Mouse (Mus musculus) heart, postnatal 10 days (tissue): ENCODE data around the gene S100a11. TPM values are rescaled to one million over a fixed set of nuclear protein-coding genes. Genes with fewer than 3 reads are reported as not detected.
"Not testable (repeated sequence)": the region's sequence is repeated elsewhere in the genome, so short reads cannot be mapped to it uniquely, and the experiment has no call there.

Experiments
- DNase-seq, 2 experiments: peaks; one replicate each; pipeline ENCODE4 v3.0.0; 2021
- intact Hi-C: fragments of 180-260 bp; cut with DNase I; formaldehyde crosslinking; loops from one replicate; pipeline ENCODE4 v1.15.1; 2025
- total RNA-seq, 2 experiments: library from RNA; stranded (reverse); gene quantifications; 2 replicates each; pipeline ENCODE4 v1.2.3; 2021

S100a11 gene
- total RNA-seq, result 100 to 1,000 TPM; 212 to 217 TPM

DNA sequence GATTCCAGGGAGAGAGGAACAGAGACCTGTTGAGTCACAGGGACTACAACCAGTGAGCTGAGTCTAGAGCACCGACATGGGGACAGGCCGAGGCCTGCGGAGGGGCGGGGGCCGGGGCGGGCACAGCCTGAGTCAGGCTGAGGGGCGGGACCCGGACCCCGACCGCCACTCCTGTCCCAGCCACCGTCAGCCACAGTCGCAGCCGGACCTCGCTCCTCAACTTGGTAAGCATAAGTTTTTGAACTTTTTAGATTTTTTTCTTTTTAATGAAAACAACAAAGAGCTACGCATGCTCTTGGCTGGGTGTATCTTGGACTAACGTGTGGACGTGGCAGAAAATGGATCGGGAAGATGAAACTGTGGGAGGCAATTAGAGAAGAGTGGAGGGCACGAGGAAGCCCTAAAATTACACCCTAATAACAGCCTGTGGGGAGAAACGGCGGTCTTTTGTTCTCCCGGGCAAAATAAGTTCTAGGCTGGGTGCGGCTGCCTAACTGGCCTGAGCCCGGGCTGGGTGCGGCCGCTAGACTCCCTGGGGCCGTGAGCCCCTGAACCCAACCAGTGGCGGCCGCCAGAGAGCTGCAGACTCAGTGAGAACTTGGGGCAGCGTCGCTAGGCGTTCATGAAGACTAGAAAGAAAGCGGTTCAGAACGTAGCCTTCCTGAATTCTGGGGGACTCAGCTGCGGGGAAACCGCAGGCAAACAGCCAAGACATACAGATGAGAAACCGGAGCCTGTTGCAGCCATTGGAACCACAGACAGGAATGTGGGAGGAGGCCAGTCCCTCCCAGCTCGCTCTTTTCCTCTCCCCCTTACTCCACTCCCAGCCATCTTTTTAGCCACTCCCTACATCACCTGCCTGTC is at the start of gene S100a11:
Gene S100a11, plus strand, starts transcription at position 159 of the 864 bp plus-strand sequence.
- intact Hi-C loops, result loop anchor here (2.0 kb wide), 2 partner anchors 48 to 76 kb away; no protein-coding TSS in a partner anchor
- DNase-seq, result peak; percentile 72 to 76

DNA sequence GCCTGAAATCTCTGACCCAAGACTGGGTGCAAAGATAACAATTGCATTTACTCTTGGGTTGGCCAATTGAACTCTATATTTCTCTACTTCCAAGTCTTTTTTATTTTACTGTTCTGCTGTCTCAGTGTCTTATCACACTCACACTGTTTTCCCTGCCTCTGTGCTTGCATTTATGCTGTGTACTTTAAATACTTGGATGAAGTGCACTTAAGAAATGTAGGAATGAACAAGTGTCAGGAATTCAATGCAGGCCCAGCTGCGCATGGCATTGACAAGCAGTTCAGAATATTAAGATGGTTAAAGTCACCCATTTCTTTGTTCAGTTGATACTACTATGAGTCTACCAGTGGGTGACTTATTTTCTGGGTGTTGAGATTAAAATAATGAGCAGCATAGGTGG is 40.2 kb upstream of the S100a11 start:
- no peak for DNase-seq
- intact Hi-C loops, result no loop called here

- intact Hi-C loops, result no loop called here
- DNase-seq, result no peak
Observed at GRCm38 (mm10) chr3:93481982-93482616, 38.2 kb upstream of the S100a11 start.

DNA sequence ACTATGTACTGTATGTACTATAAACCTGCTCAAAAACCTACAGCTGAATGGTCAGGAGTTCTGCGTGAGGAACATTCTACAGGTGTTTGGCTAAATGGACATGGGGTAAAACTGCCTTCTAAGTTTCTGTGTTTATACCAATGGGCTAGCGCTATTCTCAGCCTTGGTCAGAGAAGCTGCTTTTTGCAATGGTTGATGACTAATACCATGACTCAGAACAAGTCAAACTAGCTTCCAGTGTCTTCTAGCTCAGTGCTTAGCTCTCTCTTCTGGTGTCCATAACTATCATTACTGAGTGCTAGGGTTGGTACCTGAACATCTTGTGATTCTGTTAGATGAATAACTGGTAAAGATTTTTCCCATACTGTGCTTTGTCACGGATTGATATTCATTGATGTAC is 34.7 kb upstream of the S100a11 start:
- DNase-seq, result no peak
- intact Hi-C loops, result no loop called here

DNA sequence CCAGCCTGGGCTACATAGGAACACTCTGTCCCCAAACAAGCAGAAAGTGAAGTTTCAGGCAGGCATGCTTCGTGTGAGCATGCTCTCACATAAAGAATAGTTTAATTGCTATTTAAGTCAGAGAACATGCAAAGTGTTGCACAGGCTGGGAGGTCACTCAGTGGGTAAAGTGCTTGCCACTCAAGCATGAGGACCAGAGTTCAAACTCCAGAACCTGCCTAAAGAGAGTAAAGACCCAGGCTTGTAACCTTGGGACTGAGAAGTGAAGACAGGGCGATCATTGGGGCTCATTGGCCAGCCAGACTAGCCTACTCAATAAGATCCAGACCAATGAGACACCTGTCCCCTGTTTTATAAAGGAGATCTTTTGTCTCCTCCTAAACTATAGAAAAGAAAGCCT is 31.7 kb upstream of the S100a11 start:
- no peak for DNase-seq
- intact Hi-C loops, result no loop called here

DNA sequence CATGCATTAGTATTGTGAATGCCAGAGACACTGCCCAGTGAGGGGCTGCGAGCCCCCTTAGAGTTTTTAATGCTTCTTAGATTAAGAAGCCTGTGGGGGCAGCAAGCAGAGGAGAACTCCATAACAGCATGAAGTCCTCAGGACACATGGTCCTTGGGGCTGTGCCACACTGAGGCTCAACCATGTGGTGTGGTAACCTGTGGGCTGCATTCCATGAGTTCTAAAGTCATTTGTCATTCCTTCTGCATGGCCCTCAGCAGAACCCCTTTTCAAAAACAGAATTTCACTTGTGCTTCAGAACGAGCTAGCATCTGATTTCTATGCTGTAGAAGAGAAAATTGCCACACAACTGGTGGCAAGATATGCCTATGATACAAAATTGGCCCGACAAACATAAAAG is 28.1 kb upstream of the S100a11 start:
- no peak for DNase-seq
- intact Hi-C loops, result loop anchor here (1.0 to 5.0 kb wide), 2 partner anchors 40 to 380 kb away; no protein-coding TSS in a partner anchor

DNA sequence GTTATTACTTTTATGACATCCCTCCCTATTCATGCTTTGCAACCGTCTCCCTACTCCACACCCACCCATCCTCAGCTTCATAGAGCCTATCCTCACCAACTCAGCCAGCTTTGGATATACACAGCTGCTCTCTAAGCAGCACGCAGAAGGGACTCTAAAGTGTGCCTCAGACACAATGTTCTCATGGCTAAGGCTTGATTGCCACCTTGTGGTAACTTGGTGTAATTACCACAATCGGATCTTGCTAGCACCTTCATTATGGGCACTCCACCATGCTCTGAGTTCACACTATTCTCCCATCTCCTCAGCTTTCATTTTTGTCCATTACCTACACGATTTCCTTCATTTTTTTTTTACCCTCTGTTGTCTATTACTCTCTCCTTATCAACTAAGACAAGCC is 26.3 kb upstream of the S100a11 start:
- DNase-seq, result peak; percentile 61 to 71
- intact Hi-C loops, result loop anchor here (1.0 to 5.0 kb wide), 3 partner anchors 132 to 382 kb away; no protein-coding TSS in a partner anchor

- intact Hi-C loops, result loop anchor here (1.0 to 5.0 kb wide), 3 partner anchors 132 to 382 kb away; no protein-coding TSS in a partner anchor
- not testable (repeated sequence) for DNase-seq
Observed at GRCm38 (mm10) chr3:93494774-93495173, 25.5 kb upstream of the S100a11 start.

- no peak for DNase-seq
- intact Hi-C loops, result no loop called here
Observed at GRCm38 (mm10) chr3:93497131-93497530, 23.2 kb upstream of the S100a11 start.

GRCm38 (mm10) chr3:93499129-93499528 is 21.2 kb upstream of the S100a11 start:
- DNase-seq, result no peak
- intact Hi-C loops, result no loop called here

GRCm38 (mm10) chr3:93504536-93505189 is 15.6 kb upstream of the S100a11 start:
- intact Hi-C loops, result no loop called here

GRCm38 (mm10) chr3:93505960-93506863 is 14.1 kb upstream of the S100a11 start:
- intact Hi-C loops, result no loop called here

More at GRCm38 (mm10) chr3:93504536-93505189, 15.6 kb upstream of the S100a11 start:
- no peak for DNase-seq

GRCm38 (mm10) chr3:93506881-93507325 is 13.4 kb upstream of the S100a11 start:
- intact Hi-C loops, result no loop called here
- no peak for DNase-seq

More at GRCm38 (mm10) chr3:93505960-93506863, 14.1 kb upstream of the S100a11 start:
- DNase-seq, result peak; percentile 21 to 41

DNA sequence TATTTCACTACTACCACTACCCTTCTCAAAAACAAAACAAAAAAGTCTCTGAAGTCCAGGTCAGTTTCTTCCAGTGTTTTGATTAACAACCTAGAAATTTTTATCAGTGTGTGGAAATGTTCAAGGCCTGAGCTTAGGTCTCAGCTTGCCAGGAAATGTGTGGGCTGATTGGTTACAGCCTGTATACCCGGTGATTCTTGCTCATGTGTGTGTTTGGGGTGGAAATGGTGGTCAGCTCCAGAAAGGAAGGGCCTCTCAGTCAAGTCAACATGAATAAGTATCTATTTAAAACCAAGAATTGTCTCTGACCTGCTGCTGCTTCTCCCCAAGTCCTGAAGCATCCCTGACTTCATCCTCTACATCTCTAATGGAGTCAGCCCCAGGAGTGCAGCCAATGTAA is 11.0 kb upstream of the S100a11 start:
- intact Hi-C loops, result no loop called here
- no peak for DNase-seq

- intact Hi-C loops, result no loop called here
- DNase-seq, result no peak
Observed at GRCm38 (mm10) chr3:93511036-93511435, 9.3 kb upstream of the S100a11 start.

- DNase-seq, result no peak
- intact Hi-C loops, result no loop called here
Observed at GRCm38 (mm10) chr3:93511801-93512200, 8.5 kb upstream of the S100a11 start.

DNA sequence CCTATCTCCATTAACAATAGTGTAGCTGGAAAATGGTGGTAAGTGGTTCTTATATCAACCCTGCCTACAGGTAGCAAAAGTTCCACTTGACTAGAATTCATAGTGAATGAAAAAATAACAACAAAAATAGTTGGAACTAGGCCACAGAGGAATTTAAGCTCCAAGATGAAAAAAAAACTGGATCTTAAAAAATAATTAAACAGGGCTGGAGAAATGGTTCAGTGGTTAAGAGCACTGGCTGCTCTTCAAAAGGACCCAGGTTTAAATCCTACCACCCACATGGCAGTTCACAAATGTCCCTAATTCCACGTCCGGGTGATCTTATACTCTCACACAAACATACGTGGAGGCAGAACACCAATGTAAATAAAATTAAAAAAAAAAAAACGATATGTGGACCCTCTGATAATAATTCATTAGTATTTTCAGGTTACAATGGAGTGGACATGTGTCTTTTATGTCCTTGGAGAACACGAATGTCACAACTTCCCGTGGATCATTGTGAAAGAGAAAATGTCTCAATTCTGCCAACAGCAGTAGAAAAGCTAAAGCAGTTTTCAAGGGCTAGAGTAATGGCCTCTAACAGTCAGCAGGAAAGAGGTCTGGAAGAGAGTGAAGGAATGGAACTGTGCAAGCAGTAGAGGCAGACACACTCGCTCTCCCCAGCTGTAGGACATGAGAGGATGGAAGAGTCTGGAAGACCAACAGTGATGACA is 7.7 kb upstream of the S100a11 start:
- DNase-seq, result no peak
- intact Hi-C loops, result no loop called here

DNA sequence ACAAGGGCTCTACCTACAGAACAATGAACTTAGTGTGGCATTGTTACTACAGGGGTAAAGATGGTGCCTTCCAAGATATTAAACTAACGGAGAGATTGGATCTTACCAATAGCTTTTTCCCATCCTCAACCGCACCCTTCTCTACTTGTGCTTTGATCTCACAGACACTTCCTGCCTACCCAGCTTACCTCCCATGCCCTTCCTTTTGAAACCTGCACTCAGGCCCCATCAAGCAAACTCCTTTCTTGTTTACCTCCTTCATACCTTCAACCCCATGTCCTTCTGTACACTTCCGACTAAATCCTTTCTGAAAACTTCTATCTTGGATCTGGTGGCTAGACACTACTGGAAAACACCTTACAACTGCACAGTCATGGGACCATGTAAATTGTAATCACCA is 5.7 kb upstream of the S100a11 start:
- DNase-seq, result no peak
- intact Hi-C loops, result no loop called here

- intact Hi-C loops, result no loop called here
- DNase-seq, result no peak
Observed at GRCm38 (mm10) chr3:93517343-93517742, 2.9 kb upstream of the S100a11 start.
